Mouse (Mus musculus): Measurements from ENCODE around the gene Cacna2d2. TPM values are rescaled to one million over a fixed set of nuclear protein-coding genes. Genes with fewer than 3 reads are reported as not detected.

Gene Cacna2d2
- polyA plus RNA-seq, 1 experiment from 2014 or later, result 9.8 TPM

DNA sequence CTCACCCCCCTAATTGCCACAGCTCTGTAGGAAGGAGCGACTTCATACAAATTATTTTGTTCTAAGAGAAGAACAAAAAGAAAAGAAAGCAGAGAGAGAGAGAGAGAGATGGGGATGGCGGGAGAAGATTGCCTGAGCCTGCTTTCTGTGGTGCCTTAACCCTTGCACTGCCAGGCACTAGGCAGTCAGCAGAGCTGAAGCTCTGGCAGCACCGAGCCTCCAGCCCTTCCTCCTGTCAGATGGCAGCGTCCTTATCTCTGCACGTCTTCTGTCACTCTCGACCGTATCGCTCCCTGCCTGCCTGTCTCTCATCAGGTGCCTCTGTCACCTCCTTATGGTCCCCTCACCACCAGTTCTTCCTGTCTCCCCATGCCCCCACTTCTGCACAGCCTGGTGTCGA, 64.7 kb downstream of the Cacna2d2 start:
- WGBS, result 26% methylated on average over 9 of the region's 9 CpGs
- Histone ChIP-seq H3K4me2 (no peak overlapping the region), H3K9ac (replicated peaks) (no peak overlapping the region), H3K36me3 (0 out of 2 replicates have a peak, but pooled peaks cover 3% of the 10 kb centered on the region), H3K27me3 (replicated peaks) (no peaks in the 10 kb centered on the region), H3K4me3 (replicated peaks) (no peak overlapping the region), H3K4me1 (peaks cover 36% of the 10 kb centered on the region), H3K27ac (replicated peaks) (peak overlapping the region; percentile 63), H3K9me3 (replicated peaks) (no peaks in the 10 kb centered on the region)
- ATAC-seq (ENCODE audit: low FRiP score), result peak; percentile 19; the same call in 1 of the 2 replicates

DNA sequence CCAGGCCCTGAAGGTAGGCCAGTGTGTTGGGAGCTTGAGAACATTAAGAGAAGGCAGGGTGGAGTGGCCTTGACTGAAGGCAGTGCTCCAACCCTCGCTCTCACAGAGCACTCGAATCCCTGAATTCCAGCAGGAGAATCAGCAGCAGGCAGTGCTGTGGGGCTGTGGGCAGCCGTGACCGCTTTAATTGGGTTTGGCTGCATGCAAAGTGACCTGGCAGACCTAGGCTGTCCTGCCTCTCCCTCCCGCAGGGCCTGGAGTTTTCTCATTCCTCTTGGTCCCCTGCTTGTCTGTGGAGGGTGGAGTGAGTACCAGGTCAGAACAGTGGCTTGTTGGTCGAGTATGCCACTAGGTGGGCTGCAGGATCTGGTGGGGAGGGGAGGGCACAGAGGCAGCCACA, 66.2 kb downstream of the Cacna2d2 start:
- H3K4me2 ChIP-seq, result no peak overlapping the region
- H3K36me3 ChIP-seq, result 0 out of 2 replicates have a peak, but pooled peaks cover 3% of the 10 kb centered on the region
- no peak overlapping the region for H3K4me3 ChIP-seq (replicated peaks)
- H3K9me3 ChIP-seq (replicated peaks), result no peaks in the 10 kb centered on the region
- ATAC-seq (ENCODE audit: low FRiP score), result no peak
- WGBS, result 26% methylated on average over 6 of the region's 6 CpGs
- peaks cover 48% of the 10 kb centered on the region for H3K4me1 ChIP-seq
- no peaks in the 10 kb centered on the region for H3K27me3 ChIP-seq (replicated peaks)
- H3K27ac ChIP-seq (replicated peaks), result no peak overlapping the region
- no peak overlapping the region for H3K9ac ChIP-seq (replicated peaks)

GRCm38 (mm10) chr9:107469213-107469795, 69.9 kb downstream of the Cacna2d2 start:
- no peak overlapping the region for H3K27ac ChIP-seq (replicated peaks)
- no peak overlapping the region for H3K4me2 ChIP-seq
- no peak for ATAC-seq (ENCODE audit: low FRiP score)
- 0 out of 2 replicates have a peak, but pooled peaks cover 3% of the 10 kb centered on the region for H3K36me3 ChIP-seq
- H3K27me3 ChIP-seq (replicated peaks), result no peaks in the 10 kb centered on the region
- H3K9ac ChIP-seq (replicated peaks), result no peak overlapping the region
- WGBS, result 18% methylated on average over 13 of the region's 13 CpGs
- H3K4me3 ChIP-seq (replicated peaks), result no peak overlapping the region
- H3K4me1 ChIP-seq, result peaks cover 38% of the 10 kb centered on the region
- H3K9me3 ChIP-seq (replicated peaks), result no peaks in the 10 kb centered on the region

DNA sequence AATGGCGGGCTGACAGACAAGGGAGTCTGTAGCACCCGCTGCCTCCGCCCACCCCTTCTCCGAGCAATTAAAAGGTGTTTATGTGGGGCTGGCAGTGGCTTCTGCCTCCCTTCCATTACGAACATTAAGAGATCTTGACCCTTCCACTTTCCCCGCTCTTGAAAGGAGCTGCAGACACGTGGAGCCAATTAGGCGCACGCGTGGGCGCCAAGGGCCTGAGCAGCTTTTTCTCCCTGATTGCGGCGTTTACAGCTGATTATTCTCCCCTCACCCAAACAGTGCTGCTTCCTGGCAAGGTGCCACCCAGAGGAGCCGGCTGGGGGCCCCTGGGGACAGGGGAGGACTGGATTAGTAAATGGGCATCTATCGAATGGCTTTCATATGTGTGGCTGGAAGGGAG, 71.0 kb downstream of the Cacna2d2 start:
- no peak for ATAC-seq (ENCODE audit: low FRiP score)
- Histone ChIP-seq H3K4me2 (no peak overlapping the region), H3K36me3 (0 out of 2 replicates have a peak, but pooled peaks cover 3% of the 10 kb centered on the region), H3K4me1 (peaks cover 28% of the 10 kb centered on the region), H3K9ac (replicated peaks) (no peak overlapping the region), H3K9me3 (replicated peaks) (no peaks in the 10 kb centered on the region), H3K4me3 (replicated peaks) (no peak overlapping the region), H3K27ac (replicated peaks) (0 out of 2 replicates have a peak overlapping the region, but pooled peaks have one; percentile 9), H3K27me3 (replicated peaks) (no peaks in the 10 kb centered on the region)
- WGBS, result 28% methylated on average over 15 of the region's 15 CpGs

DNA sequence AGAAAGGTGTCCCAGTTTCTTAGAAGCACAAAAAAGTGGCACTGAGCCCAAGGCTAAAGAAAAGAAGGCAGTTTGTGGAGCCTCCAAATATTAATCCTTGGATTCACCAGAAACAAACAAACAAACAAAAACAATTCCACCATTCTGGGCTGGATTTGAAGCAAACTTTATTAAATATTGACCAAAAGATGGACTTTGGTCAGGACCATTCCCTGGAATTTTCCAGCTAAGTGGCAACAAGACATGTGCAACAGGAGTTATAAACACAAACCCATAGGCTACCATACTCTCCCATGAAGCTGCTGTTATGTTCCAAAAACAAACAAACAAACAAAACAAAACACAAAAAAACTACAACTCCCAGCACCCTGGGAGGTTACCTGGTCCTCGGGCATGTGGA, 74.6 kb downstream of the Cacna2d2 start:
- Histone ChIP-seq H3K27ac (replicated peaks) (no peak overlapping the region), H3K4me1 (peaks cover 31% of the 10 kb centered on the region), H3K27me3 (replicated peaks) (no peaks in the 10 kb centered on the region), H3K36me3 (no peaks in the 10 kb centered on the region), H3K4me2 (no peak overlapping the region), H3K9me3 (replicated peaks) (no peaks in the 10 kb centered on the region), H3K9ac (replicated peaks) (no peak overlapping the region), H3K4me3 (replicated peaks) (no peak overlapping the region)
- no peak for ATAC-seq (ENCODE audit: low FRiP score)
- WGBS, result 90% methylated on average over 1 of the region's 1 CpGs

GRCm38 (mm10) chr9:107478979-107479378, 79.6 kb downstream of the Cacna2d2 start:
- peak overlapping the region; percentile 27 for H3K4me2 ChIP-seq
- H3K9ac ChIP-seq (replicated peaks), result no peak overlapping the region
- 0 out of 2 replicates have a peak, but pooled peaks have one; percentile 25 for ATAC-seq (ENCODE audit: low FRiP score)

DNA sequence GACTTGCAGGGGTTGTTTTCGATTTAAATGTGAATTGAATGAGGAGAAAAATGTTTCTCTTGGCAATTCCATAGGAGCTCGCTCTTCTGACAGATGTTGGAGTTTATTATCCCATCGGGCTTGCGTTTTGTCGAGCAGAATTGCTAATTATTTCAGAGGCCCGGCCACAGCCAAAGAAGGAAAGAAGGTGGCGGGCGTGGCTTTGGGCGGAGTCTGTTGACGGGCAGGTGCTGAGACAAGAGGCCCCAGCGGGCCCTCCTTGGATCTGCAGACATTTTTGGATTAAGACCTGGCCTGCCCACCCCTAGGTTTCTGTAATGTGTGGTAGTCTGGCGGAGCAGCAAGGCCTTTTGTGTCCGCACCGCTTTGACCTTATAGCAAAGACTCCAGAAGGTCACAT, 80.2 kb downstream of the Cacna2d2 start:
- Histone ChIP-seq H3K4me3 (replicated peaks) (no peak overlapping the region), H3K9ac (replicated peaks) (0 out of 2 replicates have a peak overlapping the region, but pooled peaks have one; percentile 6), H3K9me3 (replicated peaks) (no peaks in the 10 kb centered on the region), H3K36me3 (no peaks in the 10 kb centered on the region), H3K4me2 (peak overlapping the region; percentile 27), H3K4me1 (peaks cover 56% of the 10 kb centered on the region), H3K27me3 (replicated peaks) (no peaks in the 10 kb centered on the region), H3K27ac (replicated peaks) (peak overlapping the region; percentile 87)
- peak; percentile 37 for ATAC-seq (ENCODE audit: low FRiP score)
- 5% methylated on average over 14 of the region's 14 CpGs for whole genome bisulfite sequencing

More at GRCm38 (mm10) chr9:107478979-107479378, 79.6 kb downstream of the Cacna2d2 start:
- WGBS, result 35% methylated on average over 5 of the region's 5 CpGs
- H3K27ac ChIP-seq (replicated peaks), result peak overlapping the region; percentile 87
- H3K27me3 ChIP-seq (replicated peaks), result no peaks in the 10 kb centered on the region
- peaks cover 50% of the 10 kb centered on the region for H3K4me1 ChIP-seq
- H3K9me3 ChIP-seq (replicated peaks), result no peaks in the 10 kb centered on the region
- H3K4me3 ChIP-seq (replicated peaks), result no peak overlapping the region
- no peaks in the 10 kb centered on the region for H3K36me3 ChIP-seq

GRCm38 (mm10) chr9:107480477-107481069, 81.2 kb downstream of the Cacna2d2 start:
- Histone ChIP-seq H3K27me3 (replicated peaks) (no peaks in the 10 kb centered on the region), H3K4me1 (peaks cover 66% of the 10 kb centered on the region), H3K9ac (replicated peaks) (peak overlapping the region; percentile 23; the same call in 1 of the 2 replicates), H3K4me2 (no peak overlapping the region; the same call in 1 of the 2 replicates), H3K4me3 (replicated peaks) (no peak overlapping the region), H3K9me3 (replicated peaks) (no peaks in the 10 kb centered on the region), H3K27ac (replicated peaks) (peak overlapping the region; percentile 87), H3K36me3 (no peaks in the 10 kb centered on the region)
- ATAC-seq (ENCODE audit: low FRiP score), result no peak
- WGBS, result 8% methylated on average over 9 of the region's 9 CpGs

- Histone ChIP-seq H3K27me3 (replicated peaks) (no peaks in the 10 kb centered on the region), H3K36me3 (no peaks in the 10 kb centered on the region), H3K4me3 (replicated peaks) (no peak overlapping the region), H3K27ac (replicated peaks) (peak overlapping the region; percentile 87), H3K4me1 (peaks cover 73% of the 10 kb centered on the region), H3K9ac (replicated peaks) (no peak overlapping the region), H3K4me2 (no peak overlapping the region), H3K9me3 (replicated peaks) (no peaks in the 10 kb centered on the region)
- 10% methylated on average over 16 of the region's 16 CpGs for WGBS
- ATAC-seq (ENCODE audit: low FRiP score), result no peak
These were observed 81.9 kb downstream of the Cacna2d2 start for GRCm38 (mm10) chr9:107481340-107481739.

- Histone ChIP-seq H3K27me3 (replicated peaks) (no peaks in the 10 kb centered on the region), H3K4me1 (peaks cover 77% of the 10 kb centered on the region), H3K27ac (replicated peaks) (peak overlapping the region; percentile 87), H3K4me3 (replicated peaks) (no peak overlapping the region), H3K9ac (replicated peaks) (no peak overlapping the region), H3K9me3 (replicated peaks) (no peaks in the 10 kb centered on the region), H3K4me2 (no peak overlapping the region), H3K36me3 (no peaks in the 10 kb centered on the region)
- no peak for ATAC-seq (ENCODE audit: low FRiP score)
- 84% methylated on average over 9 of the region's 9 CpGs for WGBS
These were observed 82.6 kb downstream of the Cacna2d2 start for GRCm38 (mm10) chr9:107482004-107482403.

GRCm38 (mm10) chr9:107482770-107483169, 83.4 kb downstream of the Cacna2d2 start:
- no peaks in the 10 kb centered on the region for H3K9me3 ChIP-seq (replicated peaks)
- H3K4me3 ChIP-seq (replicated peaks), result no peak overlapping the region
- peaks cover 76% of the 10 kb centered on the region for H3K4me1 ChIP-seq
- no peak overlapping the region for H3K27ac ChIP-seq (replicated peaks)
- no peak overlapping the region for H3K4me2 ChIP-seq
- no peaks in the 10 kb centered on the region for H3K36me3 ChIP-seq
- no peak overlapping the region for H3K9ac ChIP-seq (replicated peaks)
- WGBS, result 78% methylated on average over 4 of the region's 4 CpGs
- no peak for ATAC-seq (ENCODE audit: low FRiP score)
- H3K27me3 ChIP-seq (replicated peaks), result no peaks in the 10 kb centered on the region

DNA sequence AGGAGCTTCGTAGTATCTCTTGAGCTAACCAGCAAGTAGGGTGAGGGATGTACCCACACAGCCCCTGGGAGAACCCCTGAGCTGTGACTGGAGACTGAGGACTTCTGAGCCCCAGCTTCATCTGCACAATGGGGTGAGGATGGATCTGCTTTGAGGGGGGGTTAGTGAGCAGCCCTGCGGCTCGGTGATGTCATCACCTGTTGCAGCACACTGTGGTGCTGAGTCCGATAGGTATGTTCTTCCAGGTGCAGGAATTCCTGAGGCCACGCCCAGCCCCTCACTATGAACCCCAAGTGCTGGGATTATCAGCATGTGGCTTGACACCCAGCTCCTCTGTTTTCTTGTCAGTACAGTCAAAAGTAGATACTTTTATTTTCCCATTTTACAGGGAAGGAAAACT, 84.3 kb downstream of the Cacna2d2 start:
- Histone ChIP-seq H3K4me3 (replicated peaks) (no peak overlapping the region), H3K4me1 (peaks cover 69% of the 10 kb centered on the region), H3K27me3 (replicated peaks) (no peaks in the 10 kb centered on the region), H3K9ac (replicated peaks) (no peak overlapping the region), H3K9me3 (replicated peaks) (no peaks in the 10 kb centered on the region), H3K36me3 (no peaks in the 10 kb centered on the region), H3K4me2 (no peak overlapping the region), H3K27ac (replicated peaks) (peak overlapping the region; percentile 78; the same call in 1 of the 2 replicates)
- no peak for ATAC-seq (ENCODE audit: low FRiP score)
- 92% methylated on average over 5 of the region's 5 CpGs for WGBS
